Mouse (Mus musculus) cerebellum, adult 2 months (tissue): ENCODE results near the gene Dhx29.

Experiments
- CTCF ChIP-seq: fragments of 200-500 bp; IDR thresholded peaks from 2 replicates; pipeline ENCODE4 v1.5.1; 2011; ENCODE audit warnings: low read depth, mild to moderate bottlenecking, control low read depth, low read length, moderate library complexity, borderline replicate concordance; ENCODE audit not compliant: insufficient read depth
- POLR2A ChIP-seq: fragments of 200-500 bp; IDR thresholded peaks from 2 replicates; pipeline ENCODE4 v1.6.1; 2011; ENCODE audit warnings: low read length, control low read depth, borderline replicate concordance; ENCODE audit not compliant: insufficient read depth

GRCm38 (mm10) chr13:112988866-112989265 lies 61.6 kb downstream of the Dhx29 start:
- TF ChIP-seq CTCF (no peak), POLR2A (no peak)
